Mouse (Mus musculus) adrenal gland, adult 10 weeks (tissue): ENCODE data around the gene Usp35. TPM values are rescaled to one million over a fixed set of nuclear protein-coding genes. Genes with fewer than 3 reads are reported as not detected.

Source experiments
- polyA plus RNA-seq: library from polyadenylated mRNA; stranded (reverse); fragments of 350-450 nt; fragmentation: Illumina TruSeq; extraction: RNeasy Lipid Tissue Mini Kit (QIAGEN cat#74804); gene quantifications from one replicate; pipeline ENCODE4 v1.2.3, GENCODE M21; 2014; ENCODE audit warnings: low read depth, low replicate concordance

Usp35 gene
- polyA plus RNA-seq = 0.52 TPM

GRCm38 (mm10) chr7:97331726-97332666 lies at the start of gene Usp35, which contains the start of gene Kctd21:
TSS of gene Usp35 (minus strand) at chr7:97332020.
TSS of gene Kctd21 (plus strand) at chr7:97332327.

Other genes starting within 250 kb of the Usp35 start
- 7.4 TPM for gene Kctd21, start 307 bp upstream of the Usp35 start, polyA plus RNA-seq
- gene Alg8, start 39.6 kb upstream of the Usp35 start, polyA plus RNA-seq = 29.5 TPM
- 287 TPM for gene Ndufc2, start 68.0 kb upstream of the Usp35 start, polyA plus RNA-seq
- 63.6 TPM for gene Thrsp, start 85.7 kb upstream of the Usp35 start, polyA plus RNA-seq
- gene Kctd14, start 119.3 kb upstream of the Usp35 start, polyA plus RNA-seq = 3.0 TPM
- 72.6 TPM for gene Ints4, start 148.9 kb upstream of the Usp35 start, polyA plus RNA-seq
- gene Aamdc, start 247.5 kb upstream of the Usp35 start, polyA plus RNA-seq = 15.6 TPM
- gene Rsf1, start 247.9 kb upstream of the Usp35 start, polyA plus RNA-seq = 35.8 TPM